Mouse (Mus musculus): Measurements from ENCODE around the gene Mcrip1.

DNA sequence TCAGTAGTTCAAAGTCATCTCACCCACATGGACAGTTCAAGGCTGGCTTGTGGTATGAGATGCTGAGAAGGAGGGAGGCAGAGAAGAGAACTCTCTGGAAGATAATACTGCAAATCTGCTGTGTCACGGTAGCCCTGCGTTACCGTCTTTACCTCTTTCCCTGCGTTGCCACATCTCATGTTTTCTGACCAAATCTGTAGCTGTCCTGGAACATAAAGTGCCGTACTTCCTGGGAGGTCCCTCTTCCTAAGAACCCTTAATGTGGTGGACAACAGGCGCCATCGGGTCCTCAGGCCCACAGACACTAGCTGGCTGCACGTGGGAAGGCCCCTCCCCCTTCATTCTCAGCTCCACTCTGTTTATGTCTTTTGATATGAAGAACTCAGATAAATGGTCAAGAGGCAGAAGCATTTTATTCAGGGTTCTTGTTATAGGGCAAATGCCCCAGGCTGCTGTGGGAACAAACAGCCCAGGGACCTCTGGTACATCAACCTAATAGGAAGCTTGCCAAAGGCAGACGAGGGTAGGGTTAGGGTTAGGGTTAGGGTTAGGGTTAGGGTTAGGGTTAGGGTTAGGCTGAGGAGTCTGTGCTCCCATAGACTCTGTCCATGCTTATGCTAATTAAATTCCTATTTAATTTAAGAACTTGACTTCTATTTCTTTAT, 21.7 kb downstream of the Mcrip1 start:
- TF ChIP-seq TAL1 (IDR thresholded peaks at IDR 0.05; ENCODE audit: low read length) (no peak), GATA1 (IDR thresholded peaks at IDR 0.05; ENCODE audit: low read length) (no peak)

Data from erythroblast, embryonic 14.5 days (primary cell).